In genomic region chr1:74030901-74031360, GRCm38 (mm10) we compare ENCODE assay signal across 8 mouse cellular contexts.
DNase-seq lines count a peak whose midpoint lies in the region; ATAC-seq and TF ChIP-seq lines count a peak whose summit lies in the region.

No protein-coding gene starts in this region.

- peak overlapping the region; percentile 28; the same call in 1 of the 2 replicates for H3K9ac ChIP-seq in heart, embryonic 11.5 days (ENCODE audit: low read depth, low read length)
- no peak overlapping the region for H3K9ac ChIP-seq in kidney, embryonic 14.5 days (ENCODE audit: low read depth, low read length)
- H3K9ac ChIP-seq in stomach, postnatal 0 days (ENCODE audit: low read length) = no peak overlapping the region; the same call in 1 of the 2 replicates

- no peak for TF ChIP-seq EP300 in stomach, postnatal 0 days (optimal IDR thresholded peaks at IDR 0.05)

- 12% methylated on average over 3 of the region's 3 CpGs for WGBS in heart, embryonic 11.5 days (ENCODE audit: insufficient replicate concordance)
- WGBS in kidney, embryonic 14.5 days = 5% methylated on average over 3 of the region's 3 CpGs
- 34% methylated on average over 2 of the region's 3 CpGs for WGBS in stomach, postnatal 0 days

- no peaks in the 10 kb centered on the region for H3K27me3 ChIP-seq in heart, embryonic 11.5 days (ENCODE audit: control insufficient read depth, insufficient read depth, low read length)
- no peaks in the 10 kb centered on the region for H3K27me3 ChIP-seq in kidney, embryonic 14.5 days (ENCODE audit: control insufficient read depth, insufficient read depth, low read length)
- H3K27me3 ChIP-seq in stomach, postnatal 0 days (ENCODE audit: control insufficient read depth, insufficient read depth, low read length) = no peaks in the 10 kb centered on the region

- intact Hi-C loops in left cerebral cortex, postnatal 36 days (cut with DNase I) = no loop called here

- no peaks in the 10 kb centered on the region for H3K36me3 ChIP-seq in heart, embryonic 11.5 days (ENCODE audit: control insufficient read depth, insufficient read depth, low read length)
- no peaks in the 10 kb centered on the region for H3K36me3 ChIP-seq in kidney, embryonic 14.5 days (ENCODE audit: control insufficient read depth, insufficient read depth, low read length)
- H3K36me3 ChIP-seq in stomach, postnatal 0 days (ENCODE audit: control insufficient read depth, insufficient read depth, low read length) = no peaks in the 10 kb centered on the region

- H3K4me1 ChIP-seq in heart, embryonic 11.5 days (ENCODE audit: control insufficient read depth, insufficient read depth, low read length) = peaks cover 96% of the 10 kb centered on the region
- peaks cover 97% of the 10 kb centered on the region for H3K4me1 ChIP-seq in kidney, embryonic 14.5 days (ENCODE audit: control insufficient read depth, insufficient read depth, low read length)
- H3K4me1 ChIP-seq in stomach, postnatal 0 days (replicated peaks; ENCODE audit: control insufficient read depth, insufficient read depth) = peaks cover 29% of the 10 kb centered on the region

- no peak for TF ChIP-seq CTCF in stomach, postnatal 0 days (IDR thresholded peaks at IDR 0.05; ENCODE audit: low read depth)

- peak overlapping the region; percentile 36 for H3K4me2 ChIP-seq in heart, embryonic 11.5 days
- peak overlapping the region; percentile 36 for H3K4me2 ChIP-seq in kidney, embryonic 14.5 days (replicated peaks; ENCODE audit: low read depth, low read length)
- peak overlapping the region; percentile 25 for H3K4me2 ChIP-seq in stomach, postnatal 0 days (replicated peaks; ENCODE audit: low read depth)

- no peaks in the 10 kb centered on the region for H3K9me3 ChIP-seq in heart, embryonic 11.5 days (replicated peaks; ENCODE audit: control insufficient read depth, low read length)
- H3K9me3 ChIP-seq in kidney, embryonic 14.5 days (ENCODE audit: control insufficient read depth, low read length) = no peaks in the 10 kb centered on the region
- no peaks in the 10 kb centered on the region for H3K9me3 ChIP-seq in stomach, postnatal 0 days (ENCODE audit: control insufficient read depth, low read length)

- no peak overlapping the region for H3K4me3 ChIP-seq in heart, embryonic 11.5 days (ENCODE audit: low read depth, low read length)
- H3K4me3 ChIP-seq in kidney, embryonic 14.5 days (ENCODE audit: low read length) = no peak overlapping the region
- H3K4me3 ChIP-seq in stomach, postnatal 0 days (ENCODE audit: low read depth, low read length) = no peak overlapping the region

- peak overlapping the region; percentile 85 for H3K27ac ChIP-seq in heart, embryonic 11.5 days (ENCODE audit: low read depth, low read length)
- peak overlapping the region; percentile 93 for H3K27ac ChIP-seq in kidney, embryonic 14.5 days (ENCODE audit: low read depth, low read length)
- peak overlapping the region; percentile 84 for H3K27ac ChIP-seq in stomach, postnatal 0 days (replicated peaks)

- peak; percentile 65 for ATAC-seq in heart, embryonic 11.5 days (replicated peaks; ENCODE audit: insufficient number of reproducible peaks, low FRiP score, low TSS enrichment)
- peak; percentile 84 for ATAC-seq in kidney, embryonic 14.5 days (ENCODE audit: low FRiP score, low TSS enrichment)
- peak; percentile 41 for ATAC-seq in stomach, postnatal 0 days (ENCODE audit: low FRiP score, low TSS enrichment)

- peak; percentile 80 for DNase-seq in Muller cell, postnatal 12 days (ENCODE audit: inconsistent ontology term)
- peak; percentile 64 for DNase-seq in embryo, embryonic 10 days (ENCODE audit: low spot score)
- DNase-seq in lung, postnatal 10 days = peak; percentile 88
- peak; percentile 64 for DNase-seq in stomach, postnatal 0 days (ENCODE audit: low spot score)
- no peak for DNase-seq in spleen, adult 12 weeks (ENCODE audit: low spot score)
- no peak for DNase-seq in left cerebral cortex, postnatal 36 days (ENCODE audit: low spot score in 2 of 2)

Comparison
In these comparisons a context has a peak if more than half of its experiments do, and no peak if none do; other contexts are left out.
1. DNase-seq: peak in Muller cell, postnatal 12 days (single experiment), embryo, embryonic 10 days (single experiment), lung, postnatal 10 days (single experiment) and stomach, postnatal 0 days (single experiment); none in spleen, adult 12 weeks (single experiment) and left cerebral cortex, postnatal 36 days (0 of 2).
2. Peak in every context shown above with its lines, with median percentiles within 50 percentile points of each other: ATAC-seq, H3K27ac ChIP-seq and H3K4me2 ChIP-seq.